Mouse (Mus musculus): ENCODE measurements at regions not wholly inside any gene's neighbourhood (a gene's known extent, or its start where the extent isn't known, plus 50 kb on each side); places are given as distances from the start of the nearest gene placed in this dataset.

DNA sequence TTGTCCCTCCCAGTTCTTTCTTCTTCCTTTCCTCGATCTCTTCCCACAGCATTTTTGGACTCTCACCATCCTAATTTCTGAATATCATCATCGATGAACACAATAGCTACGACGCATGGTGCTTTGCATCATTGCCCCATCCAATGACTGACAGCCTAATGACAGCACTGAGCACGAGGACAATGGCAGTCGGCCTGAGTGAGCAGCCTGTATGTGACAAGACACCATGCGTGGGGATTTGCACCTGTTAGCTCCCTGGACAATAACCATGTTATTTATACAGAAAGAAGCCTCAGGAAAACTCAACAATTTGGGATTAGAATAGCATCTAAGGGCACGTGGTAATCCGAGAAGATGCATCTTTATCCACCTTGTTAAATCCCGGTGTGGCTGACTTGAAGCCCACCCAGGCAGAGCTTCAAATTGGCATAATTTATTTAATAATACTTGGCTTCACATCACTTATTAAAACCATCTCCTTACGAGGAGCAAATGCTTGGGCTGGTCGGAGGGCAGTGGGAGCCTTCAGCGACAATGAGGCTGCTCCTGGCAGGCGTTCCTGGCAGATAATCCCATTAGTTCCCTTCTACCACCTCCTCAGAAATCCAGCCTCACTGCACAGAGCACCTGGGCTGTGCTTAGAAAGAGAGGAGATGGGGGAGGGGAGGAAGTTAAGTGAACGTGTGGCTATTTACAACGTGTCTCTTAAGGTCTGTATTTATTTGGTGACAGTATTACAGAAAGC is 85.4 kb downstream of the Cxcl12 start:
- WGBS: 58% methylated on average over 16 of the region's 16 CpGs
- no peak overlapping the region for H3K9ac ChIP-seq (ENCODE audit: low read length)
- H3K27me3 ChIP-seq (ENCODE audit: control insufficient read depth, insufficient read depth, low read length): no peaks in the 10 kb centered on the region
- H3K4me1 ChIP-seq (ENCODE audit: control insufficient read depth, insufficient read depth, low read length): peaks cover 3% of the 10 kb centered on the region; the same call in 1 of the 2 replicates
- no peak for ATAC-seq (ENCODE audit: insufficient read depth, low FRiP score)
- no peak overlapping the region for H3K4me2 ChIP-seq (ENCODE audit: low read depth, low read length)
- H3K36me3 ChIP-seq (ENCODE audit: control insufficient read depth, insufficient read depth, low read length): no peaks in the 10 kb centered on the region
- H3K27ac ChIP-seq (ENCODE audit: low read length): no peak overlapping the region
- no peak overlapping the region for H3K4me3 ChIP-seq (replicated peaks; ENCODE audit: low read length)
- H3K9me3 ChIP-seq (replicated peaks; ENCODE audit: control insufficient read depth, low read length): no peaks in the 10 kb centered on the region

DNA sequence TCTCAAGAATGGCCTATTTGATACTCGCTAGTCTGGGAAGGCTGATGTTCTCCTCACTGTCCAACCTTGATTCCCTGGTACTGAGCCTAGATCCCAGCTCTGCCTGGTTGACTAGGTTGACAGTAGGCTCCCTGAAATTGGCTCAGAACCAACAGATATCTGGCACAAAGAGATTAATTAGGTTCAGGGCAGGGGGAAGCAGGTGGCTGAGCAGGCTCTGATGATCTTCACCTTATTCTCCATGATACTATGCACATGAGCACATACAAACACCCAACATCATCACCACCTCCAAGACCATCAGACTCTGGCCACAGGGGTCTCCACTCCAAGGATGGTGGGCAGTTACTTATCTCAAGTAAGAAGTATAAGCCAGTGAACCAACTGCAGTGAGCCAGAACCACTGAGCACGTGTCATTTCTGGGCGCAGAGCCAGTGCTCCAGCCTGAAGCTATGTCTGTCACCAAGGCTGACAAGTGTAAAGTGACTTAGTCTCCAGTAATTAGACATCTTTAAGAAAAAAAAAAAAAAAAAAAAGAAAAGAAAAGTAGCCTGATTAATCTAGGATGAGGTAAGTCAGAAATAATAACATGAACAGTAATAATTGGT is 86.4 kb downstream of the Cxcl12 start:
- peak; percentile 37 for ATAC-seq (ENCODE audit: insufficient read depth, low FRiP score)
- H3K27ac ChIP-seq (ENCODE audit: low read length): no peak overlapping the region
- no peak overlapping the region for H3K9ac ChIP-seq (ENCODE audit: low read length)
- no peak overlapping the region for H3K4me2 ChIP-seq (ENCODE audit: low read depth, low read length)
- H3K36me3 ChIP-seq (ENCODE audit: control insufficient read depth, insufficient read depth, low read length): no peaks in the 10 kb centered on the region
- 67% methylated on average over 3 of the region's 3 CpGs for WGBS
- no peaks in the 10 kb centered on the region for H3K27me3 ChIP-seq (ENCODE audit: control insufficient read depth, insufficient read depth, low read length)
- no peak overlapping the region for H3K4me3 ChIP-seq (replicated peaks; ENCODE audit: low read length)
- peaks cover 3% of the 10 kb centered on the region; the same call in 1 of the 2 replicates for H3K4me1 ChIP-seq (ENCODE audit: control insufficient read depth, insufficient read depth, low read length)
- no peaks in the 10 kb centered on the region for H3K9me3 ChIP-seq (replicated peaks; ENCODE audit: control insufficient read depth, low read length)

DNA sequence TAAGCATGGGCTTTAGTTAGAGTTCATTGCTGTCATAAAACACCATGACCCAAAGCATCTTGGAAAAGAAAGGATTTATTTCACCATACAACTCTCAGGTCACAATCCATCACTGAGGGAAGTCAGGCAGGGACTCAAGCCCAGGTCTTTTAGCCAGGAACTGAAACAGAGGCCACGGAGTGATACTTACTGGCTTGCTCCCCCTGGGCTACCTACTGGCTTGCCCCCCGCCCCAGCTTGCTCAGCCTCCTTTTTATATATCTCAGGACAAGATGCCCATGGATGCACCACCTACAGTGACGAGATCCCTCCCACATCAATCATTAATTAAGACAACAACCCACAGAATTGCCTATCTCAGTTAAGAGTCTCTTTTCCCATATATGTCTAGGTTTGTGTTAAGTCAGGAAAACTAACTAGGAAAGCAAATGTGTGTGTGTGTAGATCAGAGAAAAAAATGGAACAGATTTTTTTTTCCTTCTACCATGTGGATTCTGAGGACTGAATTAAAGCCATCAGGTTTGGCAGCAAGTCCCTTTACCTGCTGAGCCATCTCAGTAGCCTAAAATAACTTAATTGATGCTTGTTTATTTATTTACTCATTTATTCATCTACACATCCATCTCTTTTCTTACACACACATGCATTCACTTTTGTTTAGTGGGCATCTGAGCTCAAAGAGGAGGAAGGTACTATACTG is 87.2 kb downstream of the Cxcl12 start:
- 71% methylated on average over 3 of the region's 3 CpGs for WGBS
- no peak overlapping the region for H3K4me3 ChIP-seq (replicated peaks; ENCODE audit: low read length)
- H3K9me3 ChIP-seq (replicated peaks; ENCODE audit: control insufficient read depth, low read length): no peaks in the 10 kb centered on the region
- no peak overlapping the region for H3K9ac ChIP-seq (ENCODE audit: low read length)
- no peaks in the 10 kb centered on the region for H3K36me3 ChIP-seq (ENCODE audit: control insufficient read depth, insufficient read depth, low read length)
- no peak for ATAC-seq (ENCODE audit: insufficient read depth, low FRiP score)
- H3K27ac ChIP-seq (ENCODE audit: low read length): no peak overlapping the region
- no peaks in the 10 kb centered on the region for H3K27me3 ChIP-seq (ENCODE audit: control insufficient read depth, insufficient read depth, low read length)
- no peak overlapping the region for H3K4me2 ChIP-seq (ENCODE audit: low read depth, low read length)
- H3K4me1 ChIP-seq (ENCODE audit: control insufficient read depth, insufficient read depth, low read length): peaks cover 3% of the 10 kb centered on the region; the same call in 1 of the 2 replicates

DNA sequence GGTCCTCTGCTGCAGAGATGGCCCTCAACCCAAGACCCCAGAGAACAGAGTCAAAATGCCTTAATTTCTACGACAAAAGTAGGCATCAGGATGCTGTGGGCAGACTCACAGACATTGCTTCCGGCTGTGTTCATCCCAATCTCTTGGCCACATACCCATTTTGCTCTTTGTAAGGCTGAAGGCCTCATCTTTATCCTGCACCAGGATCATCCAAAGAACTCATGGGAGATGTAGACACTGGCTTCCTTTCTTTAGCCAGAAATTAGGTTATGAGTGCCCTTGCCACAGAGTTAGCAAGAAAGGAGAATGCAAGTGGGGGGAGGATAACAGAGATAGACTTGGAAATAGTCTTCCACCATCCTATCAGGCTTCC is 87.8 kb downstream of the Cxcl12 start:
- Histone ChIP-seq H3K9ac (ENCODE audit: low read length) (no peak overlapping the region), H3K36me3 (ENCODE audit: control insufficient read depth, insufficient read depth, low read length) (no peaks in the 10 kb centered on the region), H3K27me3 (ENCODE audit: control insufficient read depth, insufficient read depth, low read length) (no peaks in the 10 kb centered on the region), H3K4me2 (ENCODE audit: low read depth, low read length) (no peak overlapping the region), H3K4me3 (replicated peaks; ENCODE audit: low read length) (no peak overlapping the region), H3K4me1 (ENCODE audit: control insufficient read depth, insufficient read depth, low read length) (peaks cover 3% of the 10 kb centered on the region; the same call in 1 of the 2 replicates), H3K27ac (ENCODE audit: low read length) (no peak overlapping the region), H3K9me3 (replicated peaks; ENCODE audit: control insufficient read depth, low read length) (no peaks in the 10 kb centered on the region)
- no peak for ATAC-seq (ENCODE audit: insufficient read depth, low FRiP score)
- 89% methylated on average over 2 of the region's 2 CpGs for WGBS

DNA sequence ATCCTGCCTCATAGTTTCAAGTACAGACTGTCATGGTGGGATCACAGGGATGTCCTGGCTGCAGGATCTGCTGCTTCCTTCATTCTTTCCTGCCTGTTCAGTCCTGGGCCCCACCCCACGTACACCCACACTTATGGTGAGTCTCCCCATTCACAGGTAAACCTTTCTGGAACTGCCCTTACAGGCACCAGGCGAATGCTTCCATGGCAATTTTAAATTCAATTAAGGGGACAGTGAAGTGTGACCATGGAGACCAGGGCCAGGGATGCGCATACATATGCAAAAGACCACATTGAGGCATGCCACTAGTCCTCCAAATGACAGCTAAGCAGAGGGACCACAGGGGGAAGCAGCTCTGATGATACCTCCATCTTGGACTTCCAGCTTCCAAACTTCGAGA is 89.3 kb downstream of the Cxcl12 start:
- Histone ChIP-seq H3K4me3 (replicated peaks; ENCODE audit: low read length) (no peak overlapping the region), H3K27me3 (ENCODE audit: control insufficient read depth, insufficient read depth, low read length) (no peaks in the 10 kb centered on the region), H3K9me3 (replicated peaks; ENCODE audit: control insufficient read depth, low read length) (no peaks in the 10 kb centered on the region), H3K36me3 (ENCODE audit: control insufficient read depth, insufficient read depth, low read length) (no peaks in the 10 kb centered on the region), H3K9ac (ENCODE audit: low read length) (no peak overlapping the region), H3K27ac (ENCODE audit: low read length) (no peak overlapping the region), H3K4me2 (ENCODE audit: low read depth, low read length) (no peak overlapping the region), H3K4me1 (ENCODE audit: control insufficient read depth, insufficient read depth, low read length) (peaks cover 3% of the 10 kb centered on the region; the same call in 1 of the 2 replicates)
- ATAC-seq (ENCODE audit: insufficient read depth, low FRiP score): no peak
- WGBS: 87% methylated on average over 4 of the region's 4 CpGs

- no peak overlapping the region for H3K4me3 ChIP-seq (replicated peaks; ENCODE audit: low read length)
- H3K4me1 ChIP-seq (ENCODE audit: control insufficient read depth, insufficient read depth, low read length): no peaks in the 10 kb centered on the region
- H3K27ac ChIP-seq (ENCODE audit: low read length): no peak overlapping the region
- no peak overlapping the region for H3K9ac ChIP-seq (ENCODE audit: low read length)
- no peaks in the 10 kb centered on the region for H3K27me3 ChIP-seq (ENCODE audit: control insufficient read depth, insufficient read depth, low read length)
- no peaks in the 10 kb centered on the region for H3K9me3 ChIP-seq (replicated peaks; ENCODE audit: control insufficient read depth, low read length)
- H3K4me2 ChIP-seq (ENCODE audit: low read depth, low read length): no peak overlapping the region
- H3K36me3 ChIP-seq (ENCODE audit: control insufficient read depth, insufficient read depth, low read length): no peaks in the 10 kb centered on the region
- ATAC-seq (ENCODE audit: insufficient read depth, low FRiP score): no peak
- WGBS: 63% methylated on average over 1 of the region's 1 CpGs
Measured at GRCm38 (mm10) chr6:117267906-117268305, 99.6 kb downstream of the Cxcl12 start.

DNA sequence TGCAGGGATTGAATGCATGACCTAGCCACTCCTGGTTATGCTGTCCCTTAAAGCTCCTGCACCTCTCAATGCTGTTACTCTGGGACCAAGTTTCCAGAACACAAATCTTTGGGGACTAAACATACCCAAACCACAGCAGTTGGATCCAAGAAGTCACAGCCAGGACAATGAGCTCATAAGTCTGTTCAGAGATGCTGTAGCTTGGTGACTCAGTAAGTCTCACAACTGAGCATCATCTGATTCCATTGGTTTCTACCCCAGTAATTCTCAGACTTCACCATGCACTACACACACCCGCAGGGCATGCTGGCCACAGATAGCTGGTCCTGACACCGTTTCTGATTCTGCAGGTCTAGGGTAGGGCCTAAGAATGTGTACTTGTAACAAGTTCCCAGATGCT is 100.0 kb downstream of the Cxcl12 start:
- H3K4me2 ChIP-seq (ENCODE audit: low read depth, low read length): no peak overlapping the region
- H3K9me3 ChIP-seq (replicated peaks; ENCODE audit: control insufficient read depth, low read length): no peaks in the 10 kb centered on the region
- no peaks in the 10 kb centered on the region for H3K36me3 ChIP-seq (ENCODE audit: control insufficient read depth, insufficient read depth, low read length)
- H3K4me1 ChIP-seq (ENCODE audit: control insufficient read depth, insufficient read depth, low read length): no peaks in the 10 kb centered on the region
- no peak for ATAC-seq (ENCODE audit: insufficient read depth, low FRiP score)
- no peaks in the 10 kb centered on the region for H3K27me3 ChIP-seq (ENCODE audit: control insufficient read depth, insufficient read depth, low read length)
- H3K9ac ChIP-seq (ENCODE audit: low read length): no peak overlapping the region
- WGBS: 89% methylated on average over 2 of the region's 2 CpGs
- no peak overlapping the region for H3K4me3 ChIP-seq (replicated peaks; ENCODE audit: low read length)
- no peak overlapping the region for H3K27ac ChIP-seq (ENCODE audit: low read length)

- no peak for ATAC-seq (ENCODE audit: insufficient read depth, low FRiP score)
- no peak overlapping the region for H3K27ac ChIP-seq (ENCODE audit: low read length)
- H3K36me3 ChIP-seq (ENCODE audit: control insufficient read depth, insufficient read depth, low read length): no peaks in the 10 kb centered on the region
- no peak overlapping the region for H3K4me3 ChIP-seq (replicated peaks; ENCODE audit: low read length)
- H3K4me2 ChIP-seq (ENCODE audit: low read depth, low read length): no peak overlapping the region
- no peaks in the 10 kb centered on the region for H3K9me3 ChIP-seq (replicated peaks; ENCODE audit: control insufficient read depth, low read length)
- no peak overlapping the region for H3K9ac ChIP-seq (ENCODE audit: low read length)
- no peaks in the 10 kb centered on the region for H3K4me1 ChIP-seq (ENCODE audit: control insufficient read depth, insufficient read depth, low read length)
- no peaks in the 10 kb centered on the region for H3K27me3 ChIP-seq (ENCODE audit: control insufficient read depth, insufficient read depth, low read length)
- WGBS: 69% methylated on average over 3 of the region's 3 CpGs
Measured at GRCm38 (mm10) chr6:117270261-117270660, 101.9 kb downstream of the Cxcl12 start.

DNA sequence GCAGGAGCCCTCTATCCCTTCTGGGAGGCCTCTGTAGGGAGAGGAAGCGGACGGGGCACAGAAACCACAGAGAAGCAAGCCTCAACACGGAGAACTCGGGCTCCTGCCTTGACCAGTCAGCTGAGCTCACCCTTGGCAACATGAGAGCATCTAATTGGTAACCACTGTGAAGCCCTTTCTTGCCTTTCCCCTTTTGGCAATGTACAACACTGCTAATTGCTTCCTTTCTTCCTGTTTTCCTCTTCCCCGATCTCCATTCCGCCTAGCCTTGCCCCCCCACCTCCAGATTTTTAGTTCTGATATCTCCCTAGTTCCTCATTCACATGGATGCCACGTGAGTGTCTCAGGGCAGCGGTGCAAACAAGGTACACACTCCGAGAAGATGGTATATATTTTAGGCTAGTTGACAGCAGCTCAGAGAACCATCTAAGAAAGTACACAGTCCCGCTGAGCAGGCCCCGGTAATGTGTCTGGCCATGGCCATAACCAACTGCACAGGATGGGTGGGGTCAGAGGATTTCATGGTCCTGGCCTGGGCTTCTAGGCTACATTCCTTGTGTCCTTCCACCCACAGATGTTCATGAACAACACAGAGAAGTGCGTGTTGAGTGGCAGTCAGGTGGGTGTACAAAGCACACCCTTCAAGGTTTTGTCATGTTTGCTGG is 103.4 kb downstream of the Cxcl12 start:
- 74% methylated on average over 12 of the region's 12 CpGs for WGBS
- ATAC-seq (ENCODE audit: insufficient read depth, low FRiP score): no peak
- Histone ChIP-seq H3K27ac (ENCODE audit: low read length) (no peak overlapping the region), H3K27me3 (ENCODE audit: control insufficient read depth, insufficient read depth, low read length) (no peaks in the 10 kb centered on the region), H3K4me3 (replicated peaks; ENCODE audit: low read length) (no peak overlapping the region), H3K4me1 (ENCODE audit: control insufficient read depth, insufficient read depth, low read length) (no peaks in the 10 kb centered on the region), H3K9me3 (replicated peaks; ENCODE audit: control insufficient read depth, low read length) (no peaks in the 10 kb centered on the region), H3K36me3 (ENCODE audit: control insufficient read depth, insufficient read depth, low read length) (no peaks in the 10 kb centered on the region), H3K9ac (ENCODE audit: low read length) (no peak overlapping the region), H3K4me2 (ENCODE audit: low read depth, low read length) (no peak overlapping the region)
